Mouse (Mus musculus) thymus, adult 2 months (tissue): ENCODE results near the gene Rho.

ENCODE experiments used
- CTCF ChIP-seq: fragments of 200-500 bp; IDR thresholded peaks from 2 replicates; pipeline ENCODE4 v1.5.1; 2012; ENCODE audit warnings: mild to moderate bottlenecking, control low read depth, low read length, moderate library complexity, borderline replicate concordance; ENCODE audit not compliant: control insufficient read depth, poor library complexity, insufficient read depth; ENCODE audit errors: extremely low read depth
- POLR2A ChIP-seq: fragments of 200-500 bp; IDR thresholded peaks from 2 replicates; pipeline ENCODE4 v1.6.1; 2012; ENCODE audit warnings: mild to moderate bottlenecking, low read length, control low read depth, moderate library complexity; ENCODE audit not compliant: control insufficient read depth, poor library complexity, insufficient read depth; ENCODE audit errors: extremely low read depth

- TF ChIP-seq POLR2A (no peak), CTCF (no peak)
Observed at GRCm38 (mm10) chr6:115969103-115969502, 37.6 kb downstream of the Rho start.
